Mouse (Mus musculus) right cerebral cortex, postnatal 14 days (tissue): ENCODE results near the gene Fcgrt.
"Not testable (repeated sequence)": the region's sequence is repeated elsewhere in the genome, so short reads cannot be mapped to it uniquely, and the experiment has no call there.

ENCODE experiments used
- DNase-seq: peaks from one replicate; pipeline ENCODE4 v3.0.0; 2022

Gene Fcgrt

GRCm38 (mm10) chr7:45107052-45107645 lies 3.5 kb upstream of the Fcgrt start:
- DNase-seq: no peak

- DNase-seq: no peak
These were observed 2.8 kb upstream of the Fcgrt start for GRCm38 (mm10) chr7:45106441-45106840.

GRCm38 (mm10) chr7:45105491-45105890 lies 1.8 kb upstream of the Fcgrt start:
- DNase-seq: no peak

GRCm38 (mm10) chr7:45104941-45105340 lies 1.3 kb upstream of the Fcgrt start:
- no peak for DNase-seq

GRCm38 (mm10) chr7:45102940-45103585 lies 588 bp downstream of the Fcgrt start:
- no peak for DNase-seq

GRCm38 (mm10) chr7:45102441-45102840 lies 1.2 kb downstream of the Fcgrt start:
- no peak for DNase-seq

- DNase-seq: no peak
These were observed 3.6 kb downstream of the Fcgrt start for GRCm38 (mm10) chr7:45100046-45100445.

- DNase-seq: no peak
These were observed 5.0 kb downstream of the Fcgrt start for GRCm38 (mm10) chr7:45098541-45099240.

GRCm38 (mm10) chr7:45097479-45097878 lies 6.2 kb downstream of the Fcgrt start:
- no peak for DNase-seq

GRCm38 (mm10) chr7:45095965-45096364 lies 7.7 kb downstream of the Fcgrt start:
- not testable (repeated sequence) for DNase-seq

GRCm38 (mm10) chr7:45095367-45095766 lies 8.3 kb downstream of the Fcgrt start:
- no peak for DNase-seq

- no peak for DNase-seq
These were observed 9.5 kb downstream of the Fcgrt start for GRCm38 (mm10) chr7:45094121-45094520.

GRCm38 (mm10) chr7:45093516-45093905 lies 10.1 kb downstream of the Fcgrt start:
- no peak for DNase-seq

GRCm38 (mm10) chr7:45092828-45093515 lies 10.7 kb downstream of the Fcgrt start:
- no peak for DNase-seq

- peak; percentile 59 for DNase-seq
These were observed 11.6 kb downstream of the Fcgrt start, which contains the start of gene Rcn3 for GRCm38 (mm10) chr7:45092048-45092447. Gene Rcn3, minus strand, starts transcription at chr7:45092221.

- no peak for DNase-seq
These were observed 12.4 kb downstream of the Fcgrt start for GRCm38 (mm10) chr7:45091001-45091990.

GRCm38 (mm10) chr7:45090251-45090977 lies 13.2 kb downstream of the Fcgrt start:
- DNase-seq: no peak

- DNase-seq: no peak
These were observed 15.1 kb downstream of the Fcgrt start for GRCm38 (mm10) chr7:45088597-45088996.

GRCm38 (mm10) chr7:45086084-45086483 lies 17.6 kb downstream of the Fcgrt start:
- DNase-seq: no peak

- no peak for DNase-seq
These were observed 20.3 kb downstream of the Fcgrt start for GRCm38 (mm10) chr7:45083300-45083890.
